Mouse (Mus musculus) adrenal gland, adult 18-20 months (tissue): Measurements from ENCODE around the gene Tmed11. TPM values are rescaled to one million over a fixed set of nuclear protein-coding genes. Genes with fewer than 3 reads are reported as not detected.
"Not testable (repeated sequence)": the region's sequence is repeated elsewhere in the genome, so short reads cannot be mapped to it uniquely, and the experiment has no call there.

Source experiments
- DNase-seq, 2 experiments: peaks; one replicate each; pipeline ENCODE4 v3.0.0; 2021 to 2022; ENCODE audit warnings: low spot score in 2 of 2
- long read RNA-seq, 2 experiments: library from polyadenylated mRNA; stranded (forward); transcript quantifications; one replicate each; pipeline ENCODE4 v2.0.0; 2021
- total RNA-seq, 2 experiments: library from RNA; stranded (reverse); gene quantifications; 1 replicate in 1 of 2; 2 replicates in 1 of 2; pipeline ENCODE4 v1.2.3; 2021

Gene Tmed11
- not detected for total RNA-seq
- long read RNA-seq, experiment 1, result 0 reads
- long read RNA-seq, experiment 2, result 0 reads

DNA sequence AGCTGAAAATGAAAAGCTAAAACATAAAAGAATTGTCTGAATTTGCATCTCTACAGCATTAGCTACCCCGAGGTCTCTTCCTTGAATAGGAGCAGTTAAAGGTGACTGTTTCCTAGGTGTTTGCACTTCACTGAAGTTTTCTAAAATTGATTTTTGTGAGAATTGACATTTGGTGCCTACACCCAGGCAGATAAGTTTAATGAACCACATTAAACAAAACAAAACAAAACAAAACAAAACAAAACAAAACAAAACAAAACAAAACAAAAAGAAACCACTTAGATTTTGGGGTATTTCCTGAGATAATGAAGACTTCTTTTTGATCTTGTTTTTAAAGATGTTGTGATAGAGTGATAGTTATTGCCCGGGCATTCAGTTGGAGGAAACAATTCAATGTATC, at the start of gene Tmed11:
Gene Tmed11 (minus strand): TSS at position 101 of the 400 bp plus-strand sequence.
- DNase-seq, result not testable (repeated sequence)

- DNase-seq, result peak in 1 of 2 experiments; percentile 9
These were observed 41.0 kb upstream of the Tmed11 start for GRCm38 (mm10) chr5:108836156-108836555.

DNA sequence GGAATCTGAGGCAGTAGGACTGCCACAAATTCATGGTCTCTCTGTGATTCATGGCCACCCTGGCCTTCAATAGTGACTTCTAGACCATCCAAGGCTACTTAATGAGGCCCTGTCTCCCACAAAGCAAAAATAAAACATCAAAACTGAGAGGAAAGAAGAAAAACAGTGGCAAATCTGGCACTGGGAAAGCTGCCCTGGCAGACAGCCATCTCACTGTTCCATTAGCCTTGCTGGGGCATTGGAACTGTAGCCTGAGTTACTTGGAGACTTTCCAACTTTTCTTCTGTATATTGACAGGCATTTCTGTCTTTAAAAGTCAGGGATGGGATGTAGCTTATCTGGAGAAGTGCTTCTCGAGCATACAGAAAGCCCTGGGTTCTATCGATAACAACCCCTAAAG, 28.1 kb upstream of the Tmed11 start:
- peak; percentile 17 to 30 for DNase-seq

DNA sequence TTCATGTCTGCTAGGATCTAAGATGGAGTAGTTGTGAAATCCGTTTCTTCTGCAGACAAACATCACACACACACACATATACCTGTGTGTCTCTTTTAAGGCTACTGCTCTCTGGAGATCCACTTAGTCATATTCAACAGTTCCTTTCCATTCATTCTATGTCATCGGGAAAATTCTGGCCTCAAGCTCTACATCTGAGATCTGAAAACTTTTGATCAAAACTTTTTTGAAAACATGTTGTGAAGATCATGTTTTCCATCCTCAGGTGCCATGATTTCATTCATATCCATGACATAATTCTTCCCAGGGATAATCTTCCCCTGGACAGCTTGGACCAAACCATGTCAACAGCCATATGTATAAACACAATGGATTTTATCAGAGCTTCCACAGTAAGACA, 13.6 kb upstream of the Tmed11 start, which contains the start of gene Vmn2r8:
Gene Vmn2r8 (minus strand): TSS at position 101 of the 400 bp plus-strand sequence.
- DNase-seq, result not testable (repeated sequence)

GRCm38 (mm10) chr5:108803646-108804045, 8.5 kb upstream of the Tmed11 start:
- DNase-seq, result no peak

DNA sequence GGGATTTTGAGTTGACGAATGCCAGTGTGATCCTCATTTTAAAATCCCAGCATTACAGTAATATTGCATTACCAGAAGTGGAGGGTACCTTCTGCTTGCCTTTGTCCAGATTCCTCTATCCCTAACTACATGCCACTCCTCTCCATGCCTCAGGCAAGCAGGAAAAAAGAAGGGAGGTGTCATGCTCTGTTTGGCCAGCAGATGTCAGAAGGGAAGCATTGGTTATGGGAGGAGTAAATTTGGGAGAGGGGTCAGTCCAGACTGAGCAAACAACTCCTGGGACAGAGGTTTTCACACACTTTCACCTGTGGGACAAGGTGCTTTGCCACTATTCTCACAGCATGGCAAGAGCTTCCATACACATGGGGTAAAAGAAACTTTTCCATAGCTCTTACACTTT, 4.8 kb downstream of the Tmed11 start:
- peak; percentile 14 to 29 for DNase-seq

DNA sequence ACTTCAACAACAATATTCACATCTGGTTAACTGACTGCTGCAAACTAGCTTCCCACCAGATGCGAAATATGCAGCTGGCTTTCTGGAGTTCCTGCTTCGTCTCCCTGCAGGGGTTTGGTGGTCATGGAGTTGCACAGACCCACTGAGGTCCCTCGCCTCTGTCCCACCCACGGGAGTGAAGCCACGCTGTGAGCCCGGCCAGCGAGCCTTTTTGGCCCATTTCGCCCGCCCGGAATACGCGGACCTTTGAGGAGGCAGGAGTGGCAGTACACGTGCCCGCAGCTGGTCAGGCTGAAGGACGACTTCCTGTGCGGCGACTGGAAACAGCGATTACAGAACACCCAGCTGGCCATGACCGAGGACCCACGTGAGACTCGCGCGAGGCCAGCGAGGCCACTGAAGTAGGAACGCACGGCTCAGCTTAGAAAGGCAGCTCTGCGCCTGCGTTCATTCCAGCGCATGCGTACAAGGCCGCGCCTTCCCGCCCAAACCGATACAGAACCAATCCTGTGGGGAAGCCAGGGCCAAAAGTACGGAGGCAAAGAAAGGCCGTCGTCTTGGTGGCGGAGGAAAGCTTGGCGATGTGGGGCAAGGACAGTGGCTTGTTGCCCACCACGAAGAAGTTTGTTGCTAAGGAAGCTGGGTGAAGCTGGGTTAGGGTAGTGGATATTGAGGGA, 20.4 kb downstream of the Tmed11 start, which contains the start of gene Rnf212:
Gene Rnf212 (minus strand): TSS at position 353 of the 677 bp plus-strand sequence.
- DNase-seq, result no peak

DNA sequence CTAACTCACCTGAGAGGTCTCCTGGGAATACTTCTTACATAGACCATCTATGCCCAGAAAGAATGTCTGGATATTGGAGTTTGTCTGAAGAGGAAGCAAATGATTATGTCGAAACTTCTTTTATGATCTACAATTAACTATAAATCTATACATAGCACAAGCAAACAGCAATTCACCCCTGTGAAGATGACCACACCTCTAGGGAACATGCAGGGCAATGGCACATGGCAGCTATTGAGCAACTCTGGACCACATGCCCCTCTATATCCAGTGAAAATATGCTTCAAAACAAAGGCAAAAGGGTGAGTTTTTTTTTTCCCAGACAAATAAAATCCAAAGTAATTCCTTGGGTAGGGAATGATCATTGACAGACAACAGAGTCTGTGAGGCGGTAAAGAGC, 35.2 kb downstream of the Tmed11 start:
- DNase-seq, result no peak

GRCm38 (mm10) chr5:108758396-108758795, 36.8 kb downstream of the Tmed11 start:
- peak; percentile 21 to 22 for DNase-seq

DNA sequence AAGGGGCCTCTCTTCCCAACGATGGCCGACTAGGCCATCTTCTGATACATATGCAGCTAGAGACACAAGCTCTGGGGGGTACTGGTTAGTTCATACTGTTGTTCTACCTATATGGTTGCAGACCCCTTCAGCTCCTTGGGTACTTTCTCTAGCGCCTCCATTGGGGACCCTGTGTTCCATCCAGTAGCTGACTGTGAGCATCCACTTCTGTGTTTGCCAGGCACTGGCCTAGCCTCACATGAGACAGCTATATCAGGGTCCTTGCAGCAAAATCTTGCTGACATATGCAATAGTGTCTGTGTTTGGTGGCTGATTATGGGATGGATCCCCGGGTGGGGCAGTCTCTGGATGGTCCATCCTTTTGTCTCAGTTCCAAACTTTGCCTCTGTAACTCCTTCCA, 43.9 kb downstream of the Tmed11 start:
- DNase-seq, result not testable (repeated sequence)

DNA sequence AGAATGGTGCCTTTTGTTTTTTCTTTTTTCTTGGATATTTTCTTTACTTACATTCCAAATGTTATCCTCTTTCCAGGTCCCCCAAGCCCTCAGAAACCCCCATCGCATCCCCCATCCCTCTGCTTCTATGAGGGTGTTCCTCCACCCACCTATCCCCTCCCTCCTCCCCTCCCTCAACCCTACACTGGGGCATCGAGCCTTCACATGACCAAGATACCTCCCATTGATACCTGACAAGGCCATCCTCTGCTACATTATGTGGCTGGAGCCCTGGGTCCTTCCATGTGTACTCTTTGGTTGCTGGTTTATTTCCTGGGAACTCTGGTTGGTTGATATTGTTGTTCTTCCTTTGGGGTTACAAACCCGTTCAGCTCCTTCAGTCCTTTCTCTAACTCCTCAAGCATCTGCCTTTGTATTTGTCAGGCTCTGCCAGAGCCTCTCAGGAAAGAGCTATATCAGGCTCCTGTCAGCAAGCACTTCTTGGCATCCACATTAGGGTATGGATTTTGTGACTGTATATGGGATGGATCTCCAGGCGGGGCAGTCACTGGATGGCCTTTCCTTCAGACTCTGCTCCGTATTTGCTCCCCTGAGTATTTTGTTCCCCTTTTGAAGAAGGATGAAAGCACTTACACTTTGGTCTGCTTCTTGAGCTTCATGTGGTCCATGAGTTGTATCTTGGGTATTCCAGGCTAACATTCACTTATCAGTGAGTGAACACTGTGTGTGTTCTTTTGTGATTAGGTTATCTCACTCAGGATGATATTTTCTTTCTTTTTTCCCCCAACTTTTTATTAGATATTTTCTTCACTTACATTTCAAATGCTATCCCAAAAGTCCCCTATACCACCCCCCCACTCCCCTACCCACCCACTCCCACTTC, 44.6 kb downstream of the Tmed11 start:
- DNase-seq, result no peak

- DNase-seq, result no peak
These were observed 50.5 kb downstream of the Tmed11 start for GRCm38 (mm10) chr5:108744629-108745028.

- DNase-seq, result no peak
These were observed 51.3 kb downstream of the Tmed11 start for GRCm38 (mm10) chr5:108743856-108744255.

GRCm38 (mm10) chr5:108742596-108742995, 52.6 kb downstream of the Tmed11 start:
- DNase-seq, result no peak

- no peak for DNase-seq
These were observed 53.3 kb downstream of the Tmed11 start for GRCm38 (mm10) chr5:108741844-108742243.

- no peak for DNase-seq
These were observed 67.7 kb downstream of the Tmed11 start for GRCm38 (mm10) chr5:108727425-108727824.

Other genes starting within 250 kb of the Tmed11 start
- gene Cplx1, start 245.3 kb downstream of the Tmed11 start, total RNA-seq, result 1 to 10 TPM; 1.8 to 3.4 TPM
- 10 to 100 TPM; 78.1 to 94.1 TPM for gene Gak, start 165.6 kb downstream of the Tmed11 start, total RNA-seq
- gene Tmem175, start 165.6 kb downstream of the Tmed11 start, total RNA-seq, result 10 to 100 TPM; 17.2 to 25.4 TPM
- gene Idua, start 135.0 kb downstream of the Tmed11 start, total RNA-seq, result 10 to 100 TPM; 14.3 to 14.8 TPM
- 10 to 100 TPM; 19.9 to 21.3 TPM for gene Dgkq, start 125.7 kb downstream of the Tmed11 start, total RNA-seq
- gene Slc26a1, start 119.8 kb downstream of the Tmed11 start, total RNA-seq, result under 1 TPM; 0.06 to 0.23 TPM
- 10 to 100 TPM; 30.3 to 68.9 TPM for gene Fgfrl1, start 103.0 kb downstream of the Tmed11 start, total RNA-seq
- not detected for gene Rnf212, start 20.4 kb downstream of the Tmed11 start, total RNA-seq
- gene Vmn2r8, start 13.5 kb upstream of the Tmed11 start, total RNA-seq, result not detected
- gene Vmn2r9, start 57.2 kb upstream of the Tmed11 start, total RNA-seq, result not detected
- gene Vmn2r10, start 211.2 kb upstream of the Tmed11 start, total RNA-seq, result not detected